ENCODE assay signal across 9 mouse cellular contexts in the genomic region with DNA sequence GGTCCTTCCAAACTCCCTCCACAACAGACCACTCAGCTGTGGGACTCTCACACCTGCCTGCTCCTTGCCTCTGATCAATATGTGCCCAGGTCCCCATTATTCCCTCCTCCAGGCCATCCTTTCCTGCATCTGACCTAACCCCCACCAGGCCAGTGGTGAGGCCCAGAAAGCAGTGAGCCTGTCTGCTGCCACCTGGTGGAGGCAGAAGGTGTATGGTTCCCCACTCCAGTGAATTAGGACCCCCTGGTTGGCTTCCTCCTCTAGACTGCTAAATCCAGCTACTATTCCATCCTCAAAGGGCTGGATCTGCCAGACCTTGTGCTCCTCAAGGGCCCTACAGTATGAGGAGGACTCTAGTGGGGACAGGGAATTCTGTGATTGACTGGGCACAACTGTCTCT.
A peak's percentile ranks its signal among the peaks of the same experiment; 100 is the strongest.
DNase-seq lines count a peak whose midpoint lies in the region; ATAC-seq and TF ChIP-seq lines count a peak whose summit lies in the region.
"Had no signal": no experiment of that assay in that cellular context is flagged by ENCODE, and none has a peak within 500 bp of the region (broad histone marks: within the 10 kb centered on the region; RNA-seq: fewer than 3 reads in every experiment).

No protein-coding gene starts in this region.

- peak; percentile 51 for DNase-seq in liver
- DNase-seq in adipocyte (ENCODE audit: low spot score): peak; percentile 49
- peak; percentile 71 for DNase-seq in embryonic facial prominence, embryonic 10.5 days (ENCODE audit: low spot score)
- DNase-seq in liver, adult 2 months (ENCODE audit: extremely low read depth, low read depth, low spot score): no peak
- DNase-seq in yolk sac, embryonic 10.5 days (ENCODE audit: low spot score): no peak

- no peak overlapping the region for H3K9ac ChIP-seq in liver, embryonic 12.5 days
- no peak overlapping the region for H3K9ac ChIP-seq in hindbrain, embryonic 13.5 days
- no peak overlapping the region for H3K9ac ChIP-seq in liver, adult 2 months (ENCODE audit: low read depth, low read length)
- no peak overlapping the region for H3K9ac ChIP-seq in neural tube, embryonic 12.5 days
- H3K9ac ChIP-seq: midbrain, embryonic 12.5 days had no signal

- H3K36me3 ChIP-seq in liver, embryonic 12.5 days: peaks cover 23% of the 10 kb centered on the region
- H3K36me3 ChIP-seq in embryonic facial prominence, embryonic 10.5 days (replicated peaks): peaks cover 12% of the 10 kb centered on the region
- H3K36me3 ChIP-seq in hindbrain, embryonic 13.5 days: no peaks in the 10 kb centered on the region
- no peaks in the 10 kb centered on the region; the same call in 1 of the 2 replicates for H3K36me3 ChIP-seq in liver, adult 2 months (ENCODE audit: control insufficient read depth, insufficient read depth, low read length)
- H3K36me3 ChIP-seq in neural tube, embryonic 12.5 days: no peaks in the 10 kb centered on the region
- H3K36me3 ChIP-seq: midbrain, embryonic 12.5 days had no signal

- TF ChIP-seq POLR2A in liver, adult 2 months (IDR thresholded peaks at IDR 0.05; ENCODE audit: extremely low read depth, insufficient read depth, low read length): no peak

- no peaks in the 10 kb centered on the region for H3K79me2 ChIP-seq in liver, adult 2 months (ENCODE audit: control insufficient read depth, insufficient read depth, low read length)

- peak; percentile 85 for TF ChIP-seq CTCF in liver, adult 2 months (IDR thresholded peaks at IDR 0.05; ENCODE audit: low read depth, low read length)

- no peak overlapping the region for H3K4me3 ChIP-seq in liver, embryonic 12.5 days
- no peak overlapping the region for H3K4me3 ChIP-seq in embryonic facial prominence, embryonic 10.5 days
- no peak overlapping the region for H3K4me3 ChIP-seq in hindbrain, embryonic 13.5 days
- no peak overlapping the region for H3K4me3 ChIP-seq in liver, adult 2 months (ENCODE audit: insufficient read depth, low read depth, low read length)
- no peak overlapping the region for H3K4me3 ChIP-seq in neural tube, embryonic 12.5 days
- H3K4me3 ChIP-seq: midbrain, embryonic 12.5 days had no signal

- ATAC-seq in liver, embryonic 12.5 days: no peak
- ATAC-seq in hindbrain, embryonic 13.5 days (ENCODE audit: low FRiP score): 0 out of 2 replicates have a peak, but pooled peaks have one; percentile 49
- 0 out of 2 replicates have a peak, but pooled peaks have one; percentile 41 for ATAC-seq in neural tube, embryonic 12.5 days (ENCODE audit: low FRiP score, low read depth)

- no peak overlapping the region for H3K4me2 ChIP-seq in liver, embryonic 12.5 days
- H3K4me2 ChIP-seq in hindbrain, embryonic 13.5 days: no peak overlapping the region
- H3K4me2 ChIP-seq in neural tube, embryonic 12.5 days (replicated peaks): no peak overlapping the region
- H3K4me2 ChIP-seq: midbrain, embryonic 12.5 days had no signal

- H3K27me3 ChIP-seq in liver, embryonic 12.5 days (replicated peaks): no peaks in the 10 kb centered on the region
- no peaks in the 10 kb centered on the region for H3K27me3 ChIP-seq in embryonic facial prominence, embryonic 10.5 days (replicated peaks; ENCODE audit: low read depth, poor library complexity, severe bottlenecking)
- no peaks in the 10 kb centered on the region for H3K27me3 ChIP-seq in hindbrain, embryonic 13.5 days
- no peaks in the 10 kb centered on the region for H3K27me3 ChIP-seq in liver, adult 2 months (ENCODE audit: control insufficient read depth, insufficient read depth, low read length)
- no peaks in the 10 kb centered on the region for H3K27me3 ChIP-seq in neural tube, embryonic 12.5 days (replicated peaks)
- H3K27me3 ChIP-seq: midbrain, embryonic 12.5 days had no signal

- H3K4me1 ChIP-seq in liver, embryonic 12.5 days: no peaks in the 10 kb centered on the region
- H3K4me1 ChIP-seq in embryonic facial prominence, embryonic 10.5 days: 0 out of 2 replicates have a peak, but pooled peaks cover 4% of the 10 kb centered on the region
- peaks cover 23% of the 10 kb centered on the region for H3K4me1 ChIP-seq in hindbrain, embryonic 13.5 days (replicated peaks)
- no peaks in the 10 kb centered on the region for H3K4me1 ChIP-seq in liver, adult 2 months (ENCODE audit: control insufficient read depth, insufficient read depth, low read length)
- H3K4me1 ChIP-seq in neural tube, embryonic 12.5 days: 0 out of 2 replicates have a peak, but pooled peaks cover 6% of the 10 kb centered on the region
- H3K4me1 ChIP-seq: midbrain, embryonic 12.5 days had no signal

- no peak overlapping the region for H3K27ac ChIP-seq in liver, embryonic 12.5 days
- no peak overlapping the region for H3K27ac ChIP-seq in embryonic facial prominence, embryonic 10.5 days (replicated peaks)
- H3K27ac ChIP-seq in hindbrain, embryonic 13.5 days: no peak overlapping the region
- no peak overlapping the region for H3K27ac ChIP-seq in liver, adult 2 months (replicated peaks; ENCODE audit: insufficient read depth, low read depth, low read length)
- no peak overlapping the region for H3K27ac ChIP-seq in neural tube, embryonic 12.5 days
- H3K27ac ChIP-seq: midbrain, embryonic 12.5 days had no signal

- H3K9me3 ChIP-seq in liver, embryonic 12.5 days (replicated peaks): no peaks in the 10 kb centered on the region
- H3K9me3 ChIP-seq in embryonic facial prominence, embryonic 10.5 days: no peaks in the 10 kb centered on the region
- H3K9me3 ChIP-seq in hindbrain, embryonic 13.5 days: no peaks in the 10 kb centered on the region
- no peaks in the 10 kb centered on the region for H3K9me3 ChIP-seq in neural tube, embryonic 12.5 days
- H3K9me3 ChIP-seq: midbrain, embryonic 12.5 days had no signal

Comparison
In these comparisons a context has a peak if more than half of its experiments do, and no peak if none do; other contexts are left out.
1. DNase-seq: peak in liver (single experiment), adipocyte (single experiment) and embryonic facial prominence, embryonic 10.5 days (single experiment); none in liver, adult 2 months (single experiment) and yolk sac, embryonic 10.5 days (single experiment).